Mouse (Mus musculus) heart, embryonic 10.5 days (tissue): Measurements from ENCODE around the gene Setd4. TPM values are rescaled to one million over a fixed set of nuclear protein-coding genes. Genes with fewer than 3 reads are reported as not detected.
"Not testable (repeated sequence)": the region's sequence is repeated elsewhere in the genome, so short reads cannot be mapped to it uniquely, and the experiment has no call there.

ENCODE experiments used
- DNase-seq: peaks from one replicate; pipeline ENCODE4 v3.0.0-alpha.2; 2017; ENCODE audit warnings: low spot score
- H3K27ac ChIP-seq: fragments of 300-500 bp; sonication (generic); 2 replicates; pipeline ENCODE4 v1.5.1; 2016; ENCODE audit warnings: mild to moderate bottlenecking
- H3K27me3 ChIP-seq: fragments of 300-500 bp; sonication (generic); 2 replicates; pipeline ENCODE4 v1.6.1; 2016; ENCODE audit warnings: mild to moderate bottlenecking; ENCODE audit not compliant: poor library complexity, insufficient read depth, severe bottlenecking
- H3K36me3 ChIP-seq: fragments of 300-500 bp; sonication (generic); 2 replicates; pipeline ENCODE4 v1.6.1; 2016; ENCODE audit warnings: mild to moderate bottlenecking, moderate library complexity
- H3K4me1 ChIP-seq: fragments of 300-500 bp; sonication (generic); 2 replicates; pipeline ENCODE4 v1.6.1; 2016; ENCODE audit warnings: mild to moderate bottlenecking
- H3K4me3 ChIP-seq: fragments of 300-500 bp; sonication (generic); 2 replicates; pipeline ENCODE4 v1.5.1; 2016; ENCODE audit warnings: mild to moderate bottlenecking, moderate library complexity
- H3K9me3 ChIP-seq: fragments of 300-500 bp; sonication (generic); 2 replicates; pipeline ENCODE4 v1.6.1; 2016; ENCODE audit warnings: mild to moderate bottlenecking, moderate library complexity
- WGBS: fragments of 180-500 bp; shearing (Covaris S2); methylation state at CpG from one replicate; pipeline ENCODE4 v1.1.7; 2016; 5-methylcytosine and 5-hydroxymethylcytosine counted together
- polyA plus RNA-seq: library from polyadenylated mRNA; unstranded; fragments of >200 nt; fragmentation: Nextera tagmentation; extraction: Ambion mirVana; gene quantifications from 2 replicates; pipeline ENCODE4 v1.2.1, GENCODE M21; 2016

Gene Setd4
- 8.1 and 12.1 TPM in 2 replicates for polyA plus RNA-seq

- Histone ChIP-seq H3K4me3 (peak within 1 kb of the TSS; percentile 70), H3K9me3 (no peaks in the 10 kb centered on the region), H3K4me1 (peaks cover 11% of the 10 kb centered on the region), H3K36me3 (0 out of 2 replicates have a peak, but pooled peaks cover under 1% of the 10 kb centered on the region), H3K27me3 (no peaks in the 10 kb centered on the region), H3K27ac (peak within 1 kb of the TSS; percentile 95)
- DNase-seq = peak; percentile 96
- WGBS = 1% methylated on average over 55 of the region's 55 CpGs
Measured at GRCm38 (mm10) chr16:93603439-93604212, at the start of gene Setd4. Setd4 (minus strand) TSS chr16:93604063.

DNA sequence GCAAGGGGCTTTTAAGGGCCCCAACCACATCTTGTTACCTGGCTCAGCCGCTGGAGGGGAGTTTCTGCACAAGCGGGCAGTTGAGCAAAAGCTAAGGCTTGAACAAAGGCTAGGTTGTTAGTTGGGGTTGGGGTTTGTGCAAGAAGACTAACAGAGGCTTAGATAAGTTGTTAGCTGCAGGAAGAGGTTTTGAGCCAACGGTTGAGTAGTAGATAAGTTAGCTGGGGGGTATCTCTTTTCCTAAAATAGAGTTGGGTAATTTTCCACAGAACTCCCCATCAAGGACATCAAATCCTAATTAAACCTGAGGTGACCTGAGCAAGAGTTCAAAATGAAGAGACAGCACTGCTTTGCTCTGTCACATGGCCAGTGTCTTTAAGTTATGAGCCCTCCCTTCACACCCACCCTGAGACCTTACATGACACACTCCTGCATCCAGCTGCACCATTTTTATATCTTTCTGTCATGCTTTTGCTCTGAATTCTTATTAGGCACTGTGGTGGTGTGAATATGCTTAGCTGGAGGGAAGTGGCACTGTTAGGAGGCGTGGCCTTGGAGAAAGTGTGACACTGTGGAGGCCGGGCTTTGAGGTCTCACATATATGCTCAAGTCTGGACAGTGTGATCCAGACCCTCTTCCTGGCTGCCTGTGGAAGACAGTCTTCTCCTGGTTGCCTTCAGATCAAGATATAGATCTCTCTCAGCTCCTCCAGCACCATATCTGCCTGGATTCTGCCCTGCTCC is 44.7 kb upstream of the Setd4 start:
- WGBS = 72% methylated on average over 5 of the region's 5 CpGs
- DNase-seq = no peak

GRCm38 (mm10) chr16:93644006-93644405 is 40.1 kb upstream of the Setd4 start:
- 62% methylated on average over 4 of the region's 4 CpGs for WGBS
- Histone ChIP-seq H3K36me3 (no peaks in the 10 kb centered on the region), H3K27ac (no peak overlapping the region), H3K9me3 (no peaks in the 10 kb centered on the region), H3K27me3 (0 out of 2 replicates have a peak, but pooled peaks cover 5% of the 10 kb centered on the region), H3K4me3 (no peak overlapping the region), H3K4me1 (no peaks in the 10 kb centered on the region)
- DNase-seq = no peak

More for the DNA sequence above, 44.7 kb upstream of the Setd4 start:
- H3K27ac ChIP-seq = no peak overlapping the region
- H3K9me3 ChIP-seq = no peaks in the 10 kb centered on the region
- peaks cover 10% of the 10 kb centered on the region; the same call in 1 of the 2 replicates for H3K27me3 ChIP-seq
- H3K4me1 ChIP-seq = no peaks in the 10 kb centered on the region
- H3K36me3 ChIP-seq = no peaks in the 10 kb centered on the region
- H3K4me3 ChIP-seq = no peak overlapping the region

- H3K27ac ChIP-seq = no peak within 1 kb of the TSS
- peak; percentile 73 for DNase-seq
- 79% methylated on average over 23 of the region's 23 CpGs for WGBS
Measured at GRCm38 (mm10) chr16:93627761-93628400, 24.0 kb upstream of the Setd4 start, which contains the start of gene Gm5678. Gm5678 (plus strand) TSS chr16:93628097.

DNA sequence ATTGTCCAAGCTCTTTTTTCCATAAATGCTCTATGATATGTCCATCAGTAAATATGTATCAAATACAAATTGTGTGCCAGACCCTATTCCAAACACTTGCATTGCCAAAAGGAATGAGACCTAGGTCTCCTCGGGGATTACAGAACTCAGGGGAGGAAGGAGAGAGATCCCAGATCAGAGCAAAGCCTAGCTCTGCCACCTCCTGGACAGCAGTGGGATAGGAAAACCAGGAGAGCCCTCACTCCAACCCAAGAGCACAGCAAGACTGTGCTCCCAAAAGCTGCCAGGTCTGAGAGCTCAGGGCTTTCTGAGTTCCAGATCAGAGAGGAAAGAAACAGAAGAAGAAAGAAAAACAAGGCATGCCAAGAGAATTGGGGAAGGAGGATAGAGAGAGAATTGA is 22.9 kb upstream of the Setd4 start:
- H3K4me3 ChIP-seq = no peak overlapping the region
- no peaks in the 10 kb centered on the region for H3K9me3 ChIP-seq
- no peaks in the 10 kb centered on the region for H3K36me3 ChIP-seq
- peaks cover 10% of the 10 kb centered on the region for H3K27me3 ChIP-seq
- no peaks in the 10 kb centered on the region for H3K4me1 ChIP-seq
- no peak overlapping the region for H3K27ac ChIP-seq
- DNase-seq = peak; percentile 64
- 8% methylated on average over 1 of the region's 1 CpGs for WGBS

More at GRCm38 (mm10) chr16:93627761-93628400, 24.0 kb upstream of the Setd4 start, which contains the start of gene Gm5678:
- Histone ChIP-seq H3K36me3 (no peaks in the 10 kb centered on the region), H3K27me3 (peaks cover 10% of the 10 kb centered on the region), H3K4me3 (no peak within 1 kb of the TSS), H3K4me1 (no peaks in the 10 kb centered on the region), H3K9me3 (no peaks in the 10 kb centered on the region)

GRCm38 (mm10) chr16:93624671-93625070 is 20.8 kb upstream of the Setd4 start:
- H3K27ac ChIP-seq = no peak overlapping the region
- 72% methylated on average over 4 of the region's 4 CpGs for WGBS
- no peaks in the 10 kb centered on the region for H3K4me1 ChIP-seq
- H3K27me3 ChIP-seq = peaks cover 10% of the 10 kb centered on the region
- H3K4me3 ChIP-seq = no peak overlapping the region
- H3K36me3 ChIP-seq = no peaks in the 10 kb centered on the region
- peak; percentile 61 for DNase-seq
- no peaks in the 10 kb centered on the region for H3K9me3 ChIP-seq

DNA sequence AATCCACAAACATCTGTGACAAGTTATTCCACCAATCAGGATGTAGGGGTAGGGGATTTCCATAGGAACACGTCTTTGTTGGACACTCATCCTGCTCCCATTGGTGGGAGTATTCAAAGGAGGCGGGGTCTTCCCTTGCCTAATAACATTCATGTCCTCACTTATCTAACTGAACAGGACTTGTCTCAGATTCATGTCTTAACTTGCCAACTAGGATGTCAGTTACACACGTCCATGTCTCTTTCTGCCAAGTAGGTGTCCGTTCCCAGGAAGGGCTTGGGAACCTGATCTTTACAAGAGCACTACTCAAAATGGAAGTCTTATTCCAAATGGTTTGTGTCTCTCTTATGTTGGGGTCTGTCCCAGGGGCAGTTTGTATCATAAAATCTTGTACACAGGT is 19.9 kb upstream of the Setd4 start:
- H3K36me3 ChIP-seq, H3K4me1 ChIP-seq, H3K27me3 ChIP-seq, H3K27ac ChIP-seq, H3K9me3 ChIP-seq, H3K4me3 ChIP-seq, DNase-seq: not testable (repeated sequence)
- 77% methylated on average over 4 of the region's 4 CpGs for WGBS

DNA sequence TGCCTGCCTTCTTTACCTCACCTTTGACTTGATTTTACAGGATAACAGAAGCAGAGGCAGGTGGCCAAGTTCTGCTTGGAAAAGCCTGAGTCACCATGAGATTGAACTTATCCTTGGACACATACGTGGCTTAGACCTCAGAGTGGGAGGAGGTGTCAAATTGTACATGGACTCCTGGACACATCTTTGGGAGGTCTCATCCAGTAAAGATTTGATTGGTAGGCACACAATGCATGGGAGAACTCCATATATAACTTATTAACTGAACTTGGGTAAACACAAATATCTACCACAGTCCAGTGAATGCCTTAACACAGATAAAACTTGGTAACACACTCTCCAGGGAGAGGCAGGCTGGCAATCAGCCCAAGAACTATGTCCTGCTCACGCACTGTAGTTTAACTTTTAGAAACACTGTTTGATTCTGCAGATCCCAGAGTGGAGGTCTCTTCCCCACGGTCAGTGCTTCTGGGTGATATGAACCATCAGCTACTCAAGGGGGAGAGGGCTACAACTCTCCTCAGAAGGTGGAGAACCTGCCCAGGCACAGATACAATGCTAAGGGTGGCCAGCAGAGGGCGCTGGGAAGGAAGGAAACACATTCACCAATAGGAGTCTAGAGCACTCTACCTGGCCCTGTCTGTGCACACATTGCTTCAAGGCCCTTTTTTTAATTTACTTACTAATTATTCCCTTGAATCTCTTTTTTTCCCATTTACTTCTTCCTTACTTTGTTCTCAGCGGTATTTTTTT is 11.4 kb upstream of the Setd4 start:
- Histone ChIP-seq H3K4me3 (no peak overlapping the region), H3K36me3 (0 out of 2 replicates have a peak, but pooled peaks cover 4% of the 10 kb centered on the region), H3K4me1 (no peaks in the 10 kb centered on the region), H3K27ac (no peak overlapping the region), H3K27me3 (no peaks in the 10 kb centered on the region), H3K9me3 (no peaks in the 10 kb centered on the region)
- peak; percentile 85 for DNase-seq
- WGBS = 33% methylated on average over 5 of the region's 5 CpGs

GRCm38 (mm10) chr16:93610961-93611360 is 7.1 kb upstream of the Setd4 start:
- H3K9me3 ChIP-seq = no peaks in the 10 kb centered on the region
- H3K27me3 ChIP-seq = no peaks in the 10 kb centered on the region
- H3K4me3 ChIP-seq = no peak overlapping the region
- 92% methylated on average over 4 of the region's 4 CpGs for WGBS
- peaks cover 7% of the 10 kb centered on the region; the same call in 1 of the 2 replicates for H3K4me1 ChIP-seq
- H3K36me3 ChIP-seq = peaks cover 11% of the 10 kb centered on the region; the same call in 1 of the 2 replicates
- no peak overlapping the region for H3K27ac ChIP-seq
- DNase-seq = no peak

DNA sequence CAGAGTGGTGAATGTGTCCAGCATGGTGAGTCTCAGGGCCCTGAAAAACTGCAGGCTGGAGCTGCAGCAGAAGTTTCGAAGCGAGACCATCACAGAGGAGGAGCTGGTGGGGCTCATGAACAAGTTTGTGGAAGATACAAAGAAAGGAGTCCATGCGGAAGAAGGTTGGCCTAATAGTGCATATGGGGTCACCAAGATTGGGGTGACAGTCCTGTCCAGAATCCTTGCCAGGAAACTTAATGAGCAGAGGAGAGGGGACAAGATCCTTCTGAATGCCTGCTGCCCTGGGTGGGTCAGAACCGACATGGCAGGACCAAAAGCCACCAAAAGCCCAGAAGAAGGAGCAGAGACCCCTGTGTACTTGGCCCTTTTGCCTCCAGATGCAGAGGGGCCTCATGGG is 5.9 kb upstream of the Setd4 start:
- Histone ChIP-seq H3K36me3 (peaks cover 11% of the 10 kb centered on the region; the same call in 1 of the 2 replicates), H3K4me3 (no peak overlapping the region), H3K4me1 (peaks cover 7% of the 10 kb centered on the region; the same call in 1 of the 2 replicates), H3K27me3 (no peaks in the 10 kb centered on the region), H3K9me3 (no peaks in the 10 kb centered on the region), H3K27ac (no peak overlapping the region)
- no peak for DNase-seq
- WGBS = 87% methylated on average over 4 of the region's 4 CpGs

- Histone ChIP-seq H3K27me3 (no peaks in the 10 kb centered on the region), H3K4me3 (peak overlapping the region; percentile 78; the same call in 1 of the 2 replicates), H3K36me3 (peaks cover 11% of the 10 kb centered on the region; the same call in 1 of the 2 replicates), H3K27ac (no peak overlapping the region), H3K9me3 (no peaks in the 10 kb centered on the region), H3K4me1 (peaks cover 12% of the 10 kb centered on the region)
- no peak for DNase-seq
- 77% methylated on average over 8 of the region's 8 CpGs for WGBS
Measured at GRCm38 (mm10) chr16:93608731-93609130, 4.9 kb upstream of the Setd4 start.

- peaks cover 11% of the 10 kb centered on the region; the same call in 1 of the 2 replicates for H3K36me3 ChIP-seq
- H3K27me3 ChIP-seq = no peaks in the 10 kb centered on the region
- peaks cover 12% of the 10 kb centered on the region for H3K4me1 ChIP-seq
- under 1% methylated on average over 32 of the region's 32 CpGs for WGBS
- H3K4me3 ChIP-seq = peak overlapping the region; percentile 78
- DNase-seq = peak; percentile 93
- no peaks in the 10 kb centered on the region for H3K9me3 ChIP-seq
- H3K27ac ChIP-seq = peak overlapping the region; percentile 90
Measured at GRCm38 (mm10) chr16:93607669-93608101, 3.8 kb upstream of the Setd4 start.
